Mouse (Mus musculus) Patski (cell line): ENCODE measurements around the gene Bud31. TPM values are rescaled to one million over a fixed set of nuclear protein-coding genes. Genes with fewer than 3 reads are reported as not detected.
"Not testable (repeated sequence)": the region's sequence is repeated elsewhere in the genome, so short reads cannot be mapped to it uniquely, and the experiment has no call there.

Experiments used
- ATAC-seq: fragments of 100-300 bp; one replicate; pipeline ENCODE4 v1.8.0; 2021
- CTCF ChIA-PET: fragments of 350-600 bp; sonication (Branson Sonifier 250); formaldehyde crosslinking; loops from one replicate; lab custom pipeline; 2022; ENCODE audit warnings: inconsistent platforms; lab: Charles Lee
- POLR2A ChIA-PET: fragments of 350-600 bp; sonication (Branson Sonifier 250); formaldehyde crosslinking; loops from one replicate; lab custom pipeline; 2022; ENCODE audit warnings: antibody characterized with exemption, inconsistent platforms; lab: Charles Lee
- DNase-seq: peaks from one replicate; pipeline ENCODE4 v3.0.0-alpha.2; 2011; ENCODE audit warnings: low read depth, low spot score
- H3K27me3 ChIP-seq: fragments of 371-371 bp; one replicate; pipeline ENCODE4 v1.5.1; 2021
- CTCF ChIP-seq: fragments of 100-300 bp; IDR thresholded peaks from one replicate; pipeline ENCODE4 v1.5.1; 2021
- in situ Hi-C: fragments of 300-500 bp; cut with MboI; formaldehyde crosslinking; loops from 3 replicates; pipeline ENCODE4 v1.11.1; 2018; ENCODE audit warnings: low pct_unique_long_range_greater_than_20kb, mixed read lengths
- polyA plus RNA-seq: library from polyadenylated mRNA; unstranded; gene quantifications from one replicate; pipeline ENCODE4 v1.2.3, GENCODE M21; 2021

Gene Bud31
- 170 TPM for polyA plus RNA-seq

DNA sequence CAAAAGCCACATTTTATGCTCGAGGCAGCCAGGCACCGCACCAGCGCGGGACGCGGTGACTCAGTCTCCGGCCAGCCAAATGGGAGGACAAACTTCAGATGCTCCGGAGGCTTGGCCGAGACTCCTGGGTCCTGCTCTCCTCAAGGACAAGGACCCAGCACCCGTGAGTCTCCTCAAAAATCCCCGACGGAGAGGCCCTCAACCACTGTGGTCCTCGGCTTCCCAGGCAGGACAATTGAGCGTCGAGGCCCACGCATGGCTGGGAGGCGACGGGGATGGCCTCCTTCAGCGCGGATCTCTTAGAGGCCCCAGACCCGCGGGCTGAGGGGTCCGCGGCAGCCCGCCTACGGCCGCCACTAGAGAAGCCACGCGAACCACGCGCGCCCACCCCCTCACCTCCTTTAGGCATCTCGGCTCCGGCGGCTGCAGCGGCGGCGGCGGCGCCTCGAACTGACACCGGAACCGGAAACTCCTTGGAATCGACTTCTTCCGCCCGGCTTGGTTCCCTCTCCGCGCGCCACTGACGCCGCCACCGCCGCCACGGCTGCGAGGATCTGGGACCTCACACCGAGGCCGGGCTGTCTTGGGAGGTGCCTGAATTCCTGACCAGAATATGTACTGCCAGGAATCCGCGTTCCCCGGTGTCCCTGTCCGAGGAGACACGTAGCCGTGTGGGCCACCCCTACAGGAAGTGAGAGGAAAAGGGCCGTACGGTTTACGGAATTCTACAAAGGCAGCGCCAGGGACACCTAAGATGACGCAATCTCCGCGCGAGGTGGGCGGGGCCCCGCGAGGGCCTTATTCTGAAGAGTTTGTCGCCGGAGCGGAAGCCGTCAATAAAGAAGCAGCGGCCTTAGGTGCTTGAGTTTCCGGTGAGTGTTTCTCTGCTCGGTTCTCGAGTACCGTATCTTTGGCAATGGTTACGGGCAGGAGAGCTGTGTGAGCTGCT is at the start of gene Bud31, which contains the start of gene Pdap1:
Gene Bud31, plus strand, starts transcription at position 792 of the 949 bp plus-strand sequence.
Gene Pdap1, minus strand, starts transcription at position 668 of the 949 bp plus-strand sequence.
- peak; percentile 73 for DNase-seq
- ChIA-PET CTCF (no interaction called here), POLR2A (interaction anchor here (1.0 kb wide), 1 partner anchor 8 kb away, joined by 3 read pairs; no protein-coding TSS in a partner anchor)
- in situ Hi-C loops = no loop called here
- ATAC-seq = peak; percentile 78
- no peak for TF ChIP-seq CTCF
- no peaks in the 10 kb centered on the region for H3K27me3 ChIP-seq

GRCm38 (mm10) chr5:145096195-145096594 is 44.0 kb upstream of the Bud31 start:
- no peak for TF ChIP-seq CTCF
- ATAC-seq (no peak), DNase-seq (no peak)
- no peaks in the 10 kb centered on the region for H3K27me3 ChIP-seq
- POLR2A ChIA-PET = interaction anchor here (1.4 kb wide), 1 partner anchor 12 kb away, joined by 4 read pairs; the partner anchor contains the start of genes Arpc1a and Kpna7
- CTCF ChIA-PET = interaction anchor here (1.5 kb wide), 1 partner anchor 14 kb away, joined by 4 read pairs; no protein-coding TSS in a partner anchor
- in situ Hi-C loops = no loop called here

GRCm38 (mm10) chr5:145098340-145098821 is 41.8 kb upstream of the Bud31 start:
- DNase-seq = no peak
- TF ChIP-seq CTCF = no peak
- ChIA-PET CTCF (interaction anchor here (1.6 kb wide), 1 partner anchor 10 kb away, joined by 5 read pairs; no protein-coding TSS in a partner anchor), POLR2A (interaction anchor here (1.0 to 1.2 kb wide), 2 partner anchors 12 to 14 kb away, joined by 3 read pairs; partner anchors contain the start of genes Arpc1a and Kpna7)
- no peak for ATAC-seq
- no peaks in the 10 kb centered on the region for H3K27me3 ChIP-seq
- in situ Hi-C loops = no loop called here

- ChIA-PET POLR2A (no interaction called here), CTCF (no interaction called here)
- no peak for TF ChIP-seq CTCF
- ATAC-seq (no peak), DNase-seq (no peak)
- H3K27me3 ChIP-seq = no peaks in the 10 kb centered on the region
- in situ Hi-C loops = no loop called here
Measured at GRCm38 (mm10) chr5:145100960-145101359, 39.2 kb upstream of the Bud31 start.

- DNase-seq, ATAC-seq, in situ Hi-C loops, CTCF ChIA-PET, POLR2A ChIA-PET, H3K27me3 ChIP-seq: not testable (repeated sequence)
Measured at GRCm38 (mm10) chr5:145101451-145101850, 38.7 kb upstream of the Bud31 start.

DNA sequence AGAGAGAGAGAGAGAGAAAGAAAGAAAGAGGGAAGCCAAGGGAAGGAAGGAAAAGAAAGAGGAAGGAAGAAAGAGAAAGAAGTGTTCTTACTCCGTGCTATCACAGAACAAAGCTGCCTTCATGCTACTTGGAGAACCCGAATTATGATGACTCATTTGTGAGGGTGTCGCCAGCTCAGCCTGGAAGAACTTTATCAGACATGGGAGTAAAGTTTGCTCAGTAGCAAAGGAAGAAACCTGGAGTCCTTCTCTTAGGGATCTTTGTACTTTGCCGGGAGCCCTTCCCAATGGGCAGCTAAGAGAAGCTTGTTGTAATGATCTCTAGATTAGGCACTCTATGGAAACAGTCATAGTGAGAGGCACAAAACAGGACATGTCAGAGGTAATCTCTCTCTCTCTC is 37.5 kb upstream of the Bud31 start:
- ChIA-PET CTCF (interaction anchor here (1.3 kb wide), 1 partner anchor 9 kb away, joined by 3 read pairs; no protein-coding TSS in a partner anchor), POLR2A (interaction anchor here (1.2 kb wide), 1 partner anchor 12 kb away, joined by 3 read pairs; no protein-coding TSS in a partner anchor)
- in situ Hi-C loops = no loop called here
- ATAC-seq = no peak
- no peak for DNase-seq
- no peak for TF ChIP-seq CTCF
- H3K27me3 ChIP-seq = no peaks in the 10 kb centered on the region

DNA sequence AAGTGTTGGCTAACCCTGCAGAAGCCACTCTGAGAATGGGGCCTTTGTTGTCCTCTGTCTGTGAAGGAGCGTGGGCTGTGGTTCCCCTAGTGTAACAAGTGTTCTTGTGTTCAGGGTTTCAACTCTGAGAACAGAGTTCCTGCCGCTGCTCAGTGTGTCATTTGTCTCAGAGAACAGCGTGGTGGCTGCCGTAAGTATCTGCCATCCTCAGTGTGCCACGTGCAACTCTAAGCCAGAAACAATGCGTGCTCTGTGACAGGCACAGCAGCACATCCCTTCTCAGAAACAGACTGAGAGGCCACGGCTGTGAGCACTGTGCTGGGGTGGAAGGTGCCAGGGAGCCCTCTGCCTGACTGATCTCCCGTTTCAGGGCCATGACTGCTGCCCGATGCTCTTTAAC is 35.8 kb upstream of the Bud31 start:
- DNase-seq = no peak
- POLR2A ChIA-PET = no interaction called here

GRCm38 (mm10) chr5:145105694-145106275 is 34.4 kb upstream of the Bud31 start:
- CTCF ChIA-PET = no interaction called here
- in situ Hi-C loops = no loop called here
- ATAC-seq = no peak

More for the DNA sequence above, 35.8 kb upstream of the Bud31 start:
- no peak for ATAC-seq
- CTCF ChIA-PET = no interaction called here
- no peak for TF ChIP-seq CTCF
- in situ Hi-C loops = no loop called here
- no peaks in the 10 kb centered on the region for H3K27me3 ChIP-seq

DNA sequence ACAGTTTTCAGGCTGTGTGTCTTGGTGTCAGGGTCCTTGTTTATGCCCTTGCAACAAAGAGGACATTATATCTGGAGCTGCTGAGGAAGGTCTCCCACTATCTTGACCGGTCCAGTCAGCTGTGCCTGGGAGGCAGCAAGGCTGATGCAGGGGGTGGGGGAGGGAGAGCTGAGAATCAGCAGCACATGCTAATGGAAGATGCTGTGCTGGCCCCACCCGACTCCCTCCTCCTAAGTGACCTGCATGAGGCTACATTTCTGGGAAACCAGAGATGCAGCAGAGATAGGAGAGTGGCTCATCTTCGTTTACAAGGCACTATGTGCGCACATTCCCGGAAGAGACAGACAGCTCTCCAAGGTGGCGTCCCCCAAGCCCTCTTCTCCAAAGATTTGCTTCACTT is 29.8 kb upstream of the Bud31 start:
- ATAC-seq (no peak), DNase-seq (no peak)
- ChIA-PET POLR2A (interaction anchor here (0.6 to 0.9 kb wide), 2 partner anchors 13 to 17 kb away, joined by 3 to 8 read pairs; no protein-coding TSS in a partner anchor), CTCF (interaction anchor here (1.5 kb wide), 1 partner anchor 14 kb away, joined by 4 read pairs; no protein-coding TSS in a partner anchor)
- in situ Hi-C loops = no loop called here
- TF ChIP-seq CTCF = no peak
- no peaks in the 10 kb centered on the region for H3K27me3 ChIP-seq

More at GRCm38 (mm10) chr5:145105694-145106275, 34.4 kb upstream of the Bud31 start:
- POLR2A ChIA-PET = interaction anchor here (1.1 to 1.2 kb wide), 2 partner anchors 9 kb away, joined by 3 read pairs; no protein-coding TSS in a partner anchor
- DNase-seq = no peak
- TF ChIP-seq CTCF = no peak
- H3K27me3 ChIP-seq = no peaks in the 10 kb centered on the region

GRCm38 (mm10) chr5:145112566-145112965 is 27.6 kb upstream of the Bud31 start:
- no peak for DNase-seq
- ATAC-seq = no peak
- ChIA-PET CTCF (interaction anchor here (1.4 to 1.5 kb wide), 2 partner anchors 10 to 24 kb away, joined by 3 to 5 read pairs; no protein-coding TSS in a partner anchor), POLR2A (interaction anchor here (0.6 to 1.1 kb wide), 3 partner anchors 15 to 29 kb away, joined by 3 to 4 read pairs (median 4); partner anchors contain the start of genes Arpc1a and Kpna7)
- no peak for TF ChIP-seq CTCF
- no peaks in the 10 kb centered on the region for H3K27me3 ChIP-seq
- in situ Hi-C loops = no loop called here
